Mouse (Mus musculus): ENCODE results near the gene Fau.
A peak's percentile ranks its signal among the peaks of the same experiment; 100 is the strongest.

The Fau gene

GRCm38 (mm10) chr19:6045366-6046293, 12.0 kb upstream of the Fau start:
- DNase-seq (ENCODE audit: low read depth in 1 of 2, low spot score in 2 of 2), result no peak

DNA sequence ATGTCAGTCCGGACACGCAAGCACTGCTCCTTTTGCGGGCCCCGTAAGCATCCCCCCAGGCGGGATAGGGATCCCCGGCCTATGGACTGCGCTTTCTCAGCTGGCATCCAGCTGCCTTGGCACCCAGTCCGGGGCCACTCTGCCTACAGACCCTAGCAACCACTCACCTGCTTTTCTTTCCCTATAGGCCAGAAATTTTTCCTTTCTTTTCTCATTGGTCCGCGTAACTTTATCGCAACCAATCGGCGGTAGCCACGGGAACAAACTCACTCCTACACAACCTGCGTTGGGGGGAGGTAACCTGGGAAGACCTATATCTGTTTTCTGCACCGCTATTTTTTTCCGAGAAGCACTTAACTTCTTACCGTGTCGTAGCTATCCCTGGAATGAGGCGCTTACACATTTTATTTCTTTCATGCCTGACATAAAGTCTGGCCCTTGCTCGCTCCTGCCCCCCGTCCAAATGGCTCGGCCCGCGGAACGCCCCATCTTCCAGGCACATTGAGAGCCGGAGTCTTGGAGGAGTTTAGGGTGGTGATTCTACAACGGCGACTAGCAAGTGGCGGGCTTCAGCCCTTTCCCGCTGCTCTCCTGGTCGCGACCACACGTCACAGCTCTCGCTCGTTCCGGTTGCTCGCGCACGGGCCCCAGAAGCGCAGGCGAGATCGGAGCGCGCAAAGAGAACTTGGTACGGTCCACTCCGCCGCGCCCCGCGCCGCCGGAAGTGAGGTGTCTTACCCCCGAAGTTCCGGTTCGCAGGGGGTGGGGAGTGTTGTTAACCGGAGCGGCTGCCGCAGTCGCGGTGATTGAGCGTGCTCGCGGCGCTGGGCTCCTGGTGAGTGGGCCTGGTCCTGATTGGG, 11.1 kb upstream of the Fau start, which contains the start of gene Syvn1:
TSS of gene Syvn1 (plus strand) at position 283 of the 860 bp plus-strand sequence.
- peak; percentile 69 to 85 for DNase-seq (ENCODE audit: low read depth in 1 of 2, low spot score in 2 of 2)

DNA sequence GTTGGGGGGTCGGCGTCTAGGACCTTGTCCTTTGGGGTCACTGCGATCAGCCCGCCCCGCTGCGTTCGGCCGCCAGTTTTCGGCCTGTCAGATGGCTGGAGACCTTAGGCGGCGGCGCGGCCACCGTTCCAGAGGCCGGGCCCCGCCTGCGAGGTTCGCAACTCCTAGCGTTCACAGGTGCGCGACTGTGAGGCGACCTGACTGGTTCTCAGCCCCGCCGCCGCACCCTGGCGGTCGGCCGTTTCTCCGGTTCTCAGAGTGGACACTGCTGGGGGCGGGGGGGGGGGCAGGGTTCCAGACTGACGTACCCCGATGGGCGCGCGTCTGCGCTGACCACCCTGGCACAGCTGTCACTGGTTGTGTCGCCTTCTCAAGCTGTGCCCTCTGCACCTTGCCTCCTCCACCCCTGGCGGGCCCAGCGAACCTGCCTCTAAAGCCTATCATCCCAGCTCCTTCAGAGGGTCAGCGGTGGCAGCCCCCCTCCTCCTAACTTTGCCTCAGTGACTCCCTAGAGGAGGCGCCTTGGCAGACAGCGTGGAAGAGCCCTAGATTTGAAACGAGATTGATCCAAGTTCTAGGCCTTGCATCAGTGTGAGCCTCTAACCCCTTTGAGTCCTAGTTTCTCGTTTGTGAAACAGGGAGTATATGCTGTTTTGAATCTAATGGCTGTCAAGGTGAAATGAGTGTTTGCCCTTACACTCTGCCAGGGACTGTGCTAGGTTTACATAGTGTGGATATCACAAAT, 10.3 kb upstream of the Fau start:
- DNase-seq (ENCODE audit: low read depth in 1 of 2, low spot score in 2 of 2), result no peak

DNA sequence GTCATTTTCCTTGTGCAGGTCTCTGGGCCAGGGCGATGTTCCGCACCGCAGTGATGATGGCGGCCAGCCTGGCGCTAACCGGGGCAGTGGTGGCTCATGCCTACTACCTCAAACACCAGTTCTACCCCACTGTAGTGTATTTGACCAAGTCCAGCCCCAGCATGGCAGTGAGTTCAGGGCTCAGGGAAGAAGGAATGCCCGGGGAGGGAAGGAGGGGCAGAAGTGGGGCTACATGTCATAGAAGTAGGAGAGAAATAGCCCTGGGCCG, 9.8 kb upstream of the Fau start:
- DNase-seq (ENCODE audit: low read depth in 1 of 2, low spot score in 2 of 2), result no peak

- no peak for DNase-seq (ENCODE audit: low read depth in 1 of 2, low spot score in 2 of 2)
These were observed 8.8 kb upstream of the Fau start for GRCm38 (mm10) chr19:6048681-6049410.

DNA sequence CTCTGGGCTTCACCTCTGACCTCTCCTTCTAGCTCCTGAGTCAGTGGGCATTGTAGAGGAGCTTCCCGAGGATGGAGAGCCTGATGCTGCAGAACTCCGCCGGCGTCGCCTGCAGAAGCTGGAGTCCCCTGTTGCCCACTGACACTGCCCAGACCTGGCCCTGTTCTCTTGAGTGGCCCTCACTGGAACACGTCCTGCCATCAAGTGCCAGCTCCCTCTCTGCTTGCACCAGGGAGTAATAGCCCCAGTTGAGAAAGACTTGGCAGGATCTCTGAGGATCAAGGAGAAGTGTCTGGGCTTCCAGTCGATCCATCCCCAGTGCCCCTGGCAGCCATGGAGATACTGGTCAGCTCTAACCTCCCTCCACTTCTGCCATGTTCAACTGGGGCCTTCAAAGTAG, 5.1 kb upstream of the Fau start:
- no peak for DNase-seq (ENCODE audit: low read depth in 1 of 2, low spot score in 2 of 2)

GRCm38 (mm10) chr19:6054296-6054695, 3.3 kb upstream of the Fau start:
- no peak for DNase-seq (ENCODE audit: low read depth in 1 of 2, low spot score in 2 of 2)

- no peak for DNase-seq (ENCODE audit: low read depth in 1 of 2, low spot score in 2 of 2)
These were observed 948 bp upstream of the Fau start for GRCm38 (mm10) chr19:6056696-6057095.

DNA sequence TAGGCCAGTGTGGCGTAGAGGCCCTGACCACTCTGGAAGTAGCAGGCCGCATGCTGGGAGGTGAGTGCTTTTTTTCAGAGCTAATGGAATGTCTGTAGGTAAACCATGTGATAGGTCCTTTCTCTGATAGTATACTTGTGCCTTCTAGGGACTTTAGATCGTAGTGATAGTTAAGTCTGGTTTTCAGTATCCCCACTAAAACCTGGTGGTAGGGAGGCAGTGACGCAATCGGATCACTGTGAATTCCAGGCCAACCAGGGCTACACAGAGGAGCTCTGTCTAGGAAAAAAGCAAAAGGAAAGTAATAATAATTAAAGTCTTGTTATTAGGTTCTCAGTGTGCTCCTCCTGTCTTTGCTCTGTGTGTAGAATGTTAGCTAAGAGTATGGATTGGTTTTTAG, 869 bp downstream of the Fau start:
- no peak for DNase-seq (ENCODE audit: low read depth in 1 of 2, low spot score in 2 of 2)

DNA sequence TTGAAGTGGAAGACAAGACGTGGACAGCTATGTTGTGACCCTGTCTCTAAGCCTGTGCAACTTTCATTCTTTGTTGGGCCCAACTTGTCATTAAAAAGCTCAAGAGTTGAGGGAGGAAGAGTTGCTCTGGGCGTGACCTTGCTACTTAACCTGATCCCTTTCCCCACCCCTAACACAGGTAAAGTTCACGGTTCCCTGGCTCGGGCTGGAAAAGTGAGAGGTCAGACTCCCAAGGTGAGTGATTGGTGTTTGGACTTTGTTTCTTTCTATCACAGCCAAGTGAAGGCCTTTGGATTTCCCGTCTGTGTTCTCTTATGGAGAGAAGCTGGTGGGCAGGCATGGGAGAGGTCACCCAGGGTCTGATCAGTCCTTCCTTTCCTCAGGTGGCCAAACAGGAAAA, 1.3 kb downstream of the Fau start:
- no peak for DNase-seq (ENCODE audit: low read depth in 1 of 2, low spot score in 2 of 2)

GRCm38 (mm10) chr19:6061021-6061533, 3.4 kb downstream of the Fau start, which contains the start of gene Znhit2:
TSS of gene Znhit2 (plus strand) at chr19:6061192.
- peak; percentile 82 to 87 for DNase-seq (ENCODE audit: low read depth in 1 of 2, low spot score in 2 of 2)

- peak in 1 of 2 experiments; percentile 17 for DNase-seq (ENCODE audit: low read depth in 1 of 2, low spot score in 2 of 2)
These were observed 4.1 kb downstream of the Fau start for GRCm38 (mm10) chr19:6061641-6062302.

GRCm38 (mm10) chr19:6062418-6062817, 4.8 kb downstream of the Fau start:
- no peak for DNase-seq (ENCODE audit: low read depth in 1 of 2, low spot score in 2 of 2)

DNA sequence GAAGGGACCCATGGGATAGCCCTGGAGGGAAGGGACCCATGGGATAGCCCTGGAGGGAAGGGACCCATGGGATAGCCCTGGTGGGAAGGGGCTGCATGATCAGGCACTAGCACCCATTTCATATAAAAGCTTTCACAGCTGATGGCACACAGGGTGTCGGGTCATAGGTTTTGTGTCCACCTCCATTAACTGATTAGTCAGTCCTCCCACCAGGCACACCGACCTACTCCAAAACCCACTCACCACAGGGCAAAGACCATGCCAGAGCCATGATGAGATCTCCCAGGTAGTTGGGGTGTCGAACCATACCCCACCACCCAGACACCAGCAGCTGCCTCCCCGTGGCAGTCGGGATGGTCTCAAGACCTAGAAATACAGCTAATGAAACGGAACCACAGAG, 5.4 kb downstream of the Fau start:
- no peak for DNase-seq (ENCODE audit: low read depth in 1 of 2, low spot score in 2 of 2)

DNA sequence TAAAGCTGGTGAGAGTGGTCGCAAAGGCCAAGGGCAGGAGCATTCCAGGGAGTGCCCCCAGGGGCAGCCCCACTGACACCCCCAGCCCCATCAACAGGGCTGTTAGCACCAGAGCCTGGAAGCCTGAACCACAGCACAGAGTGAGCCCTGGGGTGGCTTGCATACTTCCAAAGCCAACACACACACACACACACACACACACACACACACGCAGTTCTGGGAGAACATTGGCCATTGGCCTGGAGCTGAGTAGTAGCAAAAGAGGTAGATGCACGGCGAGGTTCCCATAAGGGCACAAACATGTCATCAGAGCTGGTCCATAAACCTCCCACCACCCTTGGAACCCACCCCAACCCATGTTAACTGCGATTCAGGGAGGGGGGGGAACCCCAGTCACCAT, 8.9 kb downstream of the Fau start:
- DNase-seq (ENCODE audit: low read depth in 1 of 2, low spot score in 2 of 2), result no peak

DNA sequence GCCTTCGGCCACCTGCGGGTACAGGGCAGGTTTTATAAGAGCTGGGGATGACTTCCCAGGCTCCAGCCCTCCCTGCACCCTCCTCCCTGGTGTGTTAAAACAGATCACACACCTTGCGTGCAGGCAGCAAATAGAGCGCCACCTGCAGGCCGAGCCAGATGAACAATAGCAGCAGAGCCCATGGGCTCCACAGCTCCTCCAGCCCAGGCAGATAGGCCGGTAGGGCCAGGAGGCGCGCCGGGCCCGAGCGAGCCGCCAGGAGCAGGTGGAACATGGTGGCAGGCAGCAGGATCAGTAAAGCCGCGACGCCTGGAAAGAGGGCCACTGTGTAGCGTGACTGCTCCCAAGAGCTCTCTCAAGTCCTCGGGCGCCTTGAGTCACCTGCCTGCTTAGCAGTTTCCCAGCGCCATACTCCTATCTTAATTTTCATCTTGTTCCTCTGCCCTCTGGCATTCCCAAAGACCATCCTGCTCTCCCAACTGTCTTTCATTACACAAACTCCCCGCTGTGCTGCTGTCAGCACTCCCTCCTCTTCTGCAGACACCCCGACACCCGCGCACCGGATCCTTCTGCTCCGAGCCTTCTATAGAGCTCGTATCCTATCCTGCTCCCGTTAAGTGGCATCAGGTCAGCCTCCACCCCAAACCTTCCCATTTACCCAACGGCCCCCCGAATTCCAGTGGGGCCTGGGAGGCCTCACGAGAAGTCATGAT, 9.5 kb downstream of the Fau start:
- DNase-seq (ENCODE audit: low read depth in 1 of 2, low spot score in 2 of 2), result peak; percentile 54 to 75

DNA sequence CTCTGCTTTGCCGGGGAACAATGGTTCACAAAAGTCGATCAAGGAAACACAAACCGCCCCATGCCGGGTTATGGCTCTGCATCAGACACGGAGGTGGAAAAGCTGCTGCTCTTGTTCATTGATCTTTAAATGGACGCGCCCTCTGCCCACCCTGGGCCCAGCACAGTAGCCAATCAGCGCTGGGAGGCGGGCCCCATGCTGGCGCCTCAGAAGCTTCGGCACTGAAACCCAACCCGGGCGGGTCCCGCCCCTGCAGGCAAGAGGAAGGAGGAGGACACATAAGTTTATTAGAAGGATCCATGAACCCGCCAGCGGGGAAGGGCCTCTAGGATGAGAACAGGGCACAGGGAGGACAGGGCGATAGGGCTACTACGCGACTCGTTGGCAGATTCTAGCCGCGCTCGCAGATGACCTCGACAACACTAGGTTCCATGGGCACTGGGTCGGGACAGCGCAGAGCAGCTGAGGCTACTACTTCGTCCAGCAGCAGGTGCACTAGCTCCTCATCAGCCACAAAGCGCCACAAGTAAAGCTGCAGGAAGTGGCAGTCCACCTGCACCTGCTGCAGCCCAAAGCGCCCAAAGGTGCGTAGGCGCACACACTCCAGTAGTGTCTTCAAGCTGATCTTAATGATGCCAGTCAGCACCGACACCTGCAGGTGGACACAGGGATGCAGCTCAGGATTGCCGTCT, 10.2 kb downstream of the Fau start, which contains the start of gene Tm7sf2:
TSS of gene Tm7sf2 (minus strand) at position 650 of the 692 bp plus-strand sequence.
- DNase-seq (ENCODE audit: low read depth in 1 of 2, low spot score in 2 of 2), result peak in 1 of 2 experiments; percentile 73

DNA sequence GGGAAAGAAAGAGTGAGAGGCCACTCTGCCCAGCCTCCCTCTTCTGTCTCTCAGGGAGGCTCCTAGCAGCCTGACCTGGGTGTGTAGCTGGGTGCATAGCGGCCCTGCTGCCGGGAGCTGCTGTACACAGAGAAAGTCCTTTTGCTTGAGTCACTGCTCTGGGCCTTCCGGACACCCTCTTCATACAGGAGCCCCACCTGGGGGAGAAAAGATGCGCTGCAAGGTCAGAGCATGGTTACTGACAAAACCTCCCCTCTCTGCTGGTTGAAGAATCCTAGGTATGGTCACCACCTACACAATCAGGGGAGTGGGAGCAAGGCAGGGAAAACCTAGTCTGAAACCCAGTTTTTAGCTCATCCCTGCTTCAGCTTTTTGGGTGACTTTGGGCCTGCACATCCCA, 11.3 kb downstream of the Fau start:
- DNase-seq (ENCODE audit: low read depth in 1 of 2, low spot score in 2 of 2), result no peak

DNA sequence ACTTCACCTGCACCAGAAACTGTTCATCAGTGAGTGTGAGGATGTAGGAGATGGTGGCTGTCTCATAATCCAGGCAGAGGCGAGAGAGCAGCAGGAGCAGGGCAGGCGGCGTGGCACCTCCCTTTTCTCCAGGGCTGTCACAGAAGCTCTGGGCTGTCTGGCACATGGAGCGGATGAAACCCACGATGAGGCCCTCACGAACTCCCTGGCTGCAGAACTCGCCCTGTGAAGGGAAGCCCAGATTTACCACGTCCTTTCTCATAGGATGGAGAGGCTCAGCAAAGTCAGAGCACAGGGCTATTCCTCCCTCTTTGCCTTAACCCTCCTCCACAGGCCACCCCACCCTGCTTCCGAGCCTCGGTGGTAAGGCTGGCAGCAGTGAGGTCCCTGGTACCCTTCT, 12.2 kb downstream of the Fau start:
- no peak for DNase-seq (ENCODE audit: low read depth in 1 of 2, low spot score in 2 of 2)
